Mouse (Mus musculus) heart, postnatal 0 days (tissue): ENCODE data around the gene Clec3b. TPM values are rescaled to one million over a fixed set of nuclear protein-coding genes. Genes with fewer than 3 reads are reported as not detected.
A peak's percentile ranks its signal among the peaks of the same experiment; 100 is the strongest.

Source experiments
- ATAC-seq: fragments of 200-750 bp; cut with Nextera tagmentation; 2 replicates; pipeline ENCODE4 v1.8.0; 2017; ENCODE audit warnings: low read depth, moderate number of reproducible peaks, moderate library complexity; ENCODE audit not compliant: insufficient read depth
- DNase-seq: peaks from one replicate; pipeline ENCODE4 v3.0.0-alpha.2; 2016; ENCODE audit warnings: low spot score
- H3K27ac ChIP-seq: fragments of 300-500 bp; sonication (generic); 2 replicates; pipeline ENCODE4 v1.5.1; 2014; ENCODE audit warnings: low read depth, mild to moderate bottlenecking
- H3K27me3 ChIP-seq: fragments of 300-500 bp; sonication (generic); 2 replicates; pipeline ENCODE4 v1.6.1; 2014; ENCODE audit warnings: low read length, mixed read lengths; ENCODE audit not compliant: control insufficient read depth, insufficient read depth
- H3K36me3 ChIP-seq: fragments of 300-500 bp; sonication (generic); replicated peaks from 2 replicates; pipeline ENCODE4 v1.6.1; 2014; ENCODE audit warnings: low read length, mixed read lengths; ENCODE audit not compliant: control insufficient read depth, insufficient read depth
- H3K4me1 ChIP-seq: fragments of 300-500 bp; sonication (generic); 2 replicates; pipeline ENCODE4 v1.6.1; 2014; ENCODE audit warnings: antibody characterized with exemption; ENCODE audit not compliant: control insufficient read depth, insufficient read depth
- H3K4me2 ChIP-seq: fragments of 300-500 bp; sonication (generic); 2 replicates; pipeline ENCODE4 v1.6.1; 2014; ENCODE audit warnings: low read depth, mild to moderate bottlenecking, low read length, moderate library complexity
- H3K4me3 ChIP-seq: fragments of 300-500 bp; sonication (generic); 2 replicates; pipeline ENCODE4 v1.5.1; 2014; ENCODE audit warnings: low read depth, low read length
- H3K9ac ChIP-seq: fragments of 300-500 bp; sonication (generic); replicated peaks from 2 replicates; pipeline ENCODE4 v1.6.1; 2014; ENCODE audit warnings: low read depth, low read length, mixed read lengths
- H3K9me3 ChIP-seq: fragments of 300-500 bp; sonication (generic); replicated peaks from 2 replicates; pipeline ENCODE4 v1.6.1; 2016; ENCODE audit warnings: low read length; ENCODE audit not compliant: control insufficient read depth
- CTCF ChIP-seq: IDR thresholded peaks from 2 replicates; pipeline ENCODE4 v1.5.1; 2016; ENCODE audit warnings: antibody characterized with exemption, control low read depth, low read depth
- EP300 ChIP-seq: IDR thresholded peaks from 2 replicates; pipeline ENCODE4 v1.6.1; 2016; ENCODE audit warnings: antibody characterized with exemption, low read depth
- WGBS: fragments of 180-500 bp; shearing (Covaris S2); extraction: QIAGEN DNeasy Blood & Tissue Kit; methylation state at CpG from one replicate; pipeline ENCODE4 v1.1.7; 2014; 5-methylcytosine and 5-hydroxymethylcytosine counted together
- polyA plus RNA-seq: library from polyadenylated mRNA; unstranded; fragments of >200 nt; fragmentation: Nextera tagmentation; extraction: Ambion mirVana; gene quantifications from 2 replicates; pipeline ENCODE4 v1.2.1, GENCODE M21; 2015
- total RNA-seq: library from RNA; depleted of rRNA; stranded (reverse); fragments of >200 nt; gene quantifications from 2 replicates; pipeline ENCODE4 v1.2.3, GENCODE M21; 2014; ENCODE audit warnings: low replicate concordance

Gene Clec3b
- total and polyA plus RNA-seq, 2 experiments from 2014 or later: 5.5 to 26.8 TPM

DNA sequence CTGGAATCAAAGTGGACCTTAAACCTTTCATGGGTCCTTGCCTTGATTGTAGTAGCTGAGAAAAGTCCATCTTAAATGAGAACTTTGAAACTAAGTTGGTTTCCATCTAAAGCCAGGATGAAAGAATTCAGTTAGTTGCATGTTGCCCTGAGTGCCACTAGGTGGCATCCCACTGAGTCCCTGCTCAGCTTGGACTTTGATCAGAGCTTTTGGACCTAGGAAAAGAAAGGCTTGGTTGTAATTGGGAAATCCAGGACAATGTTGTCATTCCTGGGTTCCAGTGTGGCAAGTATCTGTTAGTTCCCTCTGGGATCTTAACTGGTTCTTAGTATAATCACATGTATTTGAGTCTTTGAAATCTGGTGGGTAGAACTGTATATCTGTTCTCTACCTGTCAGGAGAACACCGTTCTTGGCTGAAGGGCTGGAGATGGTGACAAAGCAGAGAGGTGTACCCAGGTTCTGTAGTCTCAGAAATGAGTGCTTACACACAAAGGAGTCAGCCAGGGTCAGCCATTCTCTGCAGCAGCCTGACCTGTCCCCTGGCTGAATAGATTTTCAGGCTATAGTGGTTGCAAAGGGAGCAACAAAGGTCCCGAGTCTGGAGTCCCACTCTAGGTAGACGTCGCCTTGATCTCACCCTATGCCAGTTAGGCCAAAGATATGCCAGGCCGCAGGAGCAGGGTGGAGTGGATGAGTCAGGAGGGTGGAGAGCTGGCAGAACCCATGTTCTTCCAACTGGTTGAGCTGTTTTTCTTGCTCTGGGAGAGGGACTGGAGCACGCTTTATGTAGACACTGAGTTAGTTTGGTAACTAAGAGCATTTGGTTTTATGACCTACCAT, 27.0 kb upstream of the Clec3b start:
- WGBS: 88% methylated on average over 6 of the region's 6 CpGs
- no peaks in the 10 kb centered on the region for H3K9me3 ChIP-seq
- H3K27me3 ChIP-seq: no peaks in the 10 kb centered on the region
- peaks cover 67% of the 10 kb centered on the region for H3K36me3 ChIP-seq
- no peaks in the 10 kb centered on the region for H3K4me1 ChIP-seq
- no peak overlapping the region for H3K4me3 ChIP-seq
- ATAC-seq: no peak
- TF ChIP-seq CTCF (peak; percentile 66), EP300 (no peak)
- no peak for DNase-seq
- H3K27ac ChIP-seq: no peak overlapping the region
- H3K4me2 ChIP-seq: no peak overlapping the region
- H3K9ac ChIP-seq: no peak overlapping the region

DNA sequence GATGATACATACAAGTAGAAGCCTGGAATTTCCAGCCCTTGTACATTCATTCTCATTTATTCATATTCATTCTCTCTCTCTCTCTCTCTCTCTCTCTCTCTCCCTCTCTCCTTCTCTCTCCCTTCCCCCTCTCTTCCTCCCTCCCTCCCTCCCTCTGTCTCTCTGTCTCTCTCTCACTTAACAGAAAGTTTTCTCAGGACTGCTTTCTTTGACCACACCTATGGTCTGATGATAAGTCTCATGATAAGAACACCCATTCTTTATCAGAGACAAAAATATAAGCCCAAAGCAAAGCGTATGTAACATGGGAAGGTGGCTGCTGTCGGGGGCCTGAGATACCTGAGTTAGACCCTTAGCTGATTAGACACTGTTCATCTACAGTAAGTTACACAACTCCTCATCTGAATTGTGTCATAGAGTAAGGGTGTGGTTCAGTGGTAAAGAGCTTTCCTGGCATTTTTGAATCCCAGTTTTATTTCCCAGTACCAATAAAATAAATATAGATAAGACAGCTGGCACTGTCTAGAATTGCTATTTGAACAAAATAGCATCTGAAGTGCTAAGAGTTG, 26.2 kb upstream of the Clec3b start:
- DNase-seq: no peak

DNA sequence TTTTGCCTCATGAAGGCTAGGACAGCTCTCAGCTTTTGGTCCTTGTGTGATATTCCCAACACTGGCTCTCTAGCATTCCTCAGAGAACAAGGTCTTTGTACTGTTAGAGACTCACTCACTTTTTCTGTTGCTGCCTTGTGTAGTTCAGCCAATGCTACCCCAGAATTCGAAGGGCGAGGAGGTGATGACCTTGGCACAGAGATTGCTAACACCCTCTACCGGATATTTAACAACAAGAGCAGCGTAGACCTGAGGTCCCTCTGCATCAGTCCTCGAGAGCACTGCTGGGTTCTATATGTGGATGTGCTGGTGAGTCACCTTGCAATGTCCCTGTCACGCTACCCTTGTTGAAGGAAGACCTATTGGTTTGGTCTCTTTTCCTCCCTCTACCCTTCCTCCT, 23.1 kb upstream of the Clec3b start:
- Histone ChIP-seq H3K36me3 (peaks cover 69% of the 10 kb centered on the region), H3K27me3 (no peaks in the 10 kb centered on the region), H3K4me2 (no peak overlapping the region), H3K4me1 (no peaks in the 10 kb centered on the region), H3K9me3 (no peaks in the 10 kb centered on the region), H3K27ac (no peak overlapping the region), H3K4me3 (no peak overlapping the region), H3K9ac (no peak overlapping the region)
- ATAC-seq: no peak
- TF ChIP-seq EP300: no peak
- no peak for TF ChIP-seq CTCF
- WGBS: 90% methylated on average over 6 of the region's 6 CpGs
- DNase-seq: no peak

More for the DNA sequence above, 26.2 kb upstream of the Clec3b start:
- TF ChIP-seq EP300: no peak
- no peak for TF ChIP-seq CTCF
- Histone ChIP-seq H3K4me1 (no peaks in the 10 kb centered on the region), H3K4me3 (no peak overlapping the region), H3K9me3 (no peaks in the 10 kb centered on the region), H3K27me3 (no peaks in the 10 kb centered on the region), H3K4me2 (no peak overlapping the region), H3K27ac (no peak overlapping the region), H3K36me3 (peaks cover 67% of the 10 kb centered on the region), H3K9ac (no peak overlapping the region)
- WGBS: 71% methylated on average over 2 of the region's 2 CpGs
- no peak for ATAC-seq

DNA sequence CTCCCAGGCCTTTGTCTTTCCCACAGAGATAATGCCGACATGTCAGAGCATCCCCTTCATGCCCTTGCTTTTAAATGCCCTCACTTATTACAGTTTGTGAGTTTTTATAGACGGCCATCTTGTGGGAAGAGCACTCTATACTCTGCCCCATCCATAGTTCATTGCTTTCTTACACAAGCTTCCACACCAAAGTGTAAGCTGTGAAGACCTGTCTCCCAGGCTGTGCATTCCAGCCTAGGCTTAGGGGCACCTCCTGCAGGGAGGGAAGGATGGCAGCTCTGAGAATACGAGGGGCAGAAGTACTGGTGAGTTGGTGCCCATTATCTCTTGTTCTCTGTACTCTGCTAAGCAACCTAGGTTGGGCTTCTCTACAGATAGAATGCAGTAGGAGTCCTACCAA, 17.8 kb upstream of the Clec3b start:
- H3K4me3 ChIP-seq: no peak overlapping the region
- H3K27me3 ChIP-seq: no peaks in the 10 kb centered on the region
- WGBS: 87% methylated on average over 3 of the region's 3 CpGs
- no peaks in the 10 kb centered on the region for H3K9me3 ChIP-seq
- H3K27ac ChIP-seq: no peak overlapping the region
- H3K4me2 ChIP-seq: no peak overlapping the region
- H3K36me3 ChIP-seq: peaks cover 94% of the 10 kb centered on the region
- TF ChIP-seq CTCF (no peak), EP300 (no peak)
- DNase-seq: no peak
- H3K4me1 ChIP-seq: no peaks in the 10 kb centered on the region
- no peak overlapping the region for H3K9ac ChIP-seq
- ATAC-seq: no peak

DNA sequence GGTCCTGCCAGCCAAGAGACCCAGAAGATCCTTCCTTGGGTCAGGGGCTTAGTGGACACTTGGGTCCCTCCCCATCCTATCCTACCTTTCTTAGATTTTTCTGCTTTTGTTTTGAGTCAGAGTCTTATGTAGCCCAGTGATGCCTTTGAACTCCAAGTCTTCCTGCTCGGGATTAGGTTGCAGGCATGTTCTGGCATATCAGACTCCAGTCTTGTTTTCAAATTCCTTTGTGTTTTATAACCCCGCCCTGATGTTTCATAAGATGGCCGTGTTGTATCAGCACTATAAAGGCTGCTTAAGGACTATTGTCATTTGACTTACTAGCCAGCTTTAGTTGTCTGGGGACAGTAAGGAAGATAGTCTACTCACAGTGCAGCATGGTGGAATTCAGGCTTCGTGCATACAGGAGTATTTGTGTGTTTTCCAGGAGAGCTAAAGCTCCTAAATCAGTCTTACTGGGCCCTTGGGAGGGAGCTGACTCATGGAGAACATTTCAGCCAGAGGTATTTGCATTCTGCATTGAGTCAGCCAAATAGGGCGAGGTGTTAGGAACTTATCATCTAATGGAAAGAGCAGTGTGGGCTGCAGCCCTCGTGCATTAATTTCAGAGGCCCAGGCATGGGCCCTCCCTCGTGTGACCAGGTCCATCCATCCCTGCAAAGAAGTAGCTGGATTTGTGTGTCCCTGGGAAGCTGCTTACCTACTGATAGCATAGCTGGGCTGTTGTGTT, 13.6 kb upstream of the Clec3b start:
- Histone ChIP-seq H3K4me1 (no peaks in the 10 kb centered on the region), H3K9ac (no peak overlapping the region), H3K27ac (no peak overlapping the region), H3K4me3 (no peak overlapping the region), H3K36me3 (peaks cover 64% of the 10 kb centered on the region), H3K9me3 (no peaks in the 10 kb centered on the region), H3K27me3 (no peaks in the 10 kb centered on the region), H3K4me2 (no peak overlapping the region)
- ATAC-seq (no peak), DNase-seq (no peak)
- TF ChIP-seq EP300: no peak
- no peak for TF ChIP-seq CTCF
- 62% methylated on average over 7 of the region's 7 CpGs for WGBS
